Mouse (Mus musculus) gastrocnemius, postnatal 10 days (tissue): ENCODE measurements around the gene Gm10229. TPM values are rescaled to one million over a fixed set of nuclear protein-coding genes. Genes with fewer than 3 reads are reported as not detected.
"Not testable (repeated sequence)": the region's sequence is repeated elsewhere in the genome, so short reads cannot be mapped to it uniquely, and the experiment has no call there.

Experiments
- DNase-seq: peaks from one replicate; pipeline ENCODE4 v3.0.0; 2021; ENCODE audit warnings: mixed read lengths
- long read RNA-seq, 2 experiments: library from polyadenylated mRNA; stranded (forward); transcript quantifications; one replicate each; pipeline ENCODE4 v2.0.0; 2021
- total RNA-seq, 2 experiments: library from RNA; stranded (reverse); gene quantifications; 2 replicates each; pipeline ENCODE4 v1.2.3; 2021

Gene Gm10229
- under 1 TPM in 1 of 2 experiments, not detected in 1; 0.63 TPM for total RNA-seq
- long read RNA-seq, experiment 1, result 0 reads
- long read RNA-seq, experiment 2, result 0 reads

GRCm38 (mm10) chr16:89014984-89015383 lies at the start of gene Gm10229:
TSS of gene Gm10229 (plus strand) at chr16:89015284.
- DNase-seq, result not testable (repeated sequence)

- no peak for DNase-seq
These were observed 4.4 kb upstream of the Gm10229 start, which contains the start of gene Krtap22-2 for GRCm38 (mm10) chr16:89010659-89011058. TSS of gene Krtap22-2 (minus strand) at chr16:89010759.

GRCm38 (mm10) chr16:89013973-89014372 lies 1.1 kb upstream of the Gm10229 start:
- no peak for DNase-seq

DNA sequence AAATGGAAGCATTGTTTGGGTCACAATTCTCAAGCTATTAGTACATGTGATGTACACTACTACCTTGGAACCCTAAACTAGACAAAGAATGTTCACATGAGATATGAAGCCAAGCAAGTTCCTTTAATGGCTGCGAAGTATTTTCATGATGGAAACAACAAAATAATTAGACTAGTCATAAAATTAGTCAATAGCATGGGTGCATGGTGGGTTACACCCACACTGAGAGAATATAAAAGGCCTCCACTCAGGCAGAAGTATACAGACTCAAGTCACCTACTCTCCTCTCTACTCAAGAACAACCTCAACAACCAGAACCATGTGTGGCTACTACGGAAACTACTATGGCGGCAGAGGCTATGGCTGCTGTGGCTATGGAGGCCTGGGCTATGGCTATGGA lies 16.3 kb downstream of the Gm10229 start, which contains the start of gene Krtap6-1:
Krtap6-1 (plus strand) TSS at position 301 of the 400 bp plus-strand sequence.
- DNase-seq, result not testable (repeated sequence)

DNA sequence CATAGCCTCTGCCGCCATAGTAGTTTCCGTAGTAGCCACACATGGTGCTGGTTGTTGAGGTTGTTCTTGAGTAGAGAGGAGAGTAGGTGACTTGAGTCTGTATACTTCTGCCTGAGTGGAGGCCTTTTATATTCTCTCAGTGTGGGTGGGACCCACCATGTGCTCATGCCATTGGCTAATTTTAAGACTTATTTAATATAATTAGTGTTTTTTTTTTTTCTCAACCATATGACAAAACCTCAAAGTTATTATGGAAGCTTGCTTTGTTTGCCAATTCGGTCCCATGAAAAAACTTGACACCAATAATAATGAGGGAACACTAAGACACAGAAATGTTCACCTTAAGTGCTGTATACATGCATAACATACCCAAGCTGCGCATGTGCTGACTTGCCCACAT lies 26.3 kb downstream of the Gm10229 start, which contains the start of gene Gm10228:
Gm10228 (minus strand) TSS at position 101 of the 400 bp plus-strand sequence.
- not testable (repeated sequence) for DNase-seq

DNA sequence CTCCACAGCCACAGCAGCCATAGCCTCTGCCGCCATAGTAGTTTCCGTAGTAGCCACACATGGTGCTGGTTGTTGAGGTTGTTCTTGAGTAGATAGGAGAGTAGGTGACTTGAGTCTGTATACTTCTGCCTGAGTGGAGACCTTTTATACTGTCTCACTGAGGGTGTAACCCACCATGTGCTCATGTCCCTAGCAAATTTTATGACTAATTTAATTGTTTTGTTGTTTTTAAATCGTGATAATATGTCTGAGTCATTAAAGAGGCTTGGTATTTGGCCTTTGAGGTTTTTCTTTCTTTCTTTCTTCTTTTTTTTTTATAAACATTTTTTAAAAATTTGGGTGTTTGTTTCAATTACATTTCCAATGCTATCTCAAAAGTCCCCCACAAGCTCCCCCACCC lies 32.7 kb downstream of the Gm10229 start, which contains the start of gene Krtap6-5:
Krtap6-5 (minus strand) TSS at position 101 of the 400 bp plus-strand sequence.
- DNase-seq, result no peak

GRCm38 (mm10) chr16:89063902-89064301 lies 48.8 kb downstream of the Gm10229 start, which contains the start of gene 1110025L11Rik:
TSS of gene 1110025L11Rik (minus strand) at chr16:89064002.
- DNase-seq, result not testable (repeated sequence)

Other genes starting within 250 kb of the Gm10229 start
- gene 2310057N15Rik, start 241.1 kb upstream of the Gm10229 start, total RNA-seq, result not detected
- gene Gm5965, start 237.4 kb upstream of the Gm10229 start, total RNA-seq, result not detected
- not detected for gene Gm20741, start 203.1 kb upstream of the Gm10229 start, total RNA-seq
- not detected for gene Krtap15, start 195.1 kb upstream of the Gm10229 start, total RNA-seq
- not detected for gene Krtap14, start 189.1 kb upstream of the Gm10229 start, total RNA-seq
- gene Krtap19-1, start 145.9 kb upstream of the Gm10229 start, total RNA-seq, result not detected
- not detected for gene Krtap19-2, start 141.0 kb upstream of the Gm10229 start, total RNA-seq
- not detected for gene Krtap19-3, start 137.2 kb upstream of the Gm10229 start, total RNA-seq
- gene Krtap19-4, start 130.2 kb upstream of the Gm10229 start, total RNA-seq, result not detected
- gene Krtap19-5, start 118.8 kb upstream of the Gm10229 start, total RNA-seq, result not detected
- not detected for gene Krtap19-9b, start 83.0 kb upstream of the Gm10229 start, total RNA-seq
- not detected for gene Krtap16-3, start 52.4 kb upstream of the Gm10229 start, total RNA-seq
- gene Krtap22-2, start 4.5 kb upstream of the Gm10229 start, total RNA-seq, result not detected
- not detected for gene Krtap6-1, start 16.4 kb downstream of the Gm10229 start, total RNA-seq
- gene Gm10228, start 26.2 kb downstream of the Gm10229 start, total RNA-seq, result under 1 TPM in 1 of 2 experiments, not detected in 1; 0.96 TPM
- gene Krtap6-5, start 32.6 kb downstream of the Gm10229 start, total RNA-seq, result not detected
- gene 1110025L11Rik, start 48.7 kb downstream of the Gm10229 start, total RNA-seq, result not detected
- not detected for gene Krtap6-3, start 68.7 kb downstream of the Gm10229 start, total RNA-seq
- not detected for gene Gm6358, start 125.6 kb downstream of the Gm10229 start, total RNA-seq
- gene Gm10061, start 135.8 kb downstream of the Gm10229 start, total RNA-seq, result not detected
- not detected for gene Gm9789, start 142.7 kb downstream of the Gm10229 start, total RNA-seq
- not detected for gene Gm7735, start 154.2 kb downstream of the Gm10229 start, total RNA-seq
- not detected for gene 1110057P08Rik, start 159.5 kb downstream of the Gm10229 start, total RNA-seq
- gene Krtap20-2, start 190.6 kb downstream of the Gm10229 start, total RNA-seq, result not detected